Mouse (Mus musculus) splenic B cell, adult 2 months (primary cell): ENCODE data around the gene Add3.

ENCODE experiments used
- DNase-seq: peaks from one replicate; pipeline ENCODE4 v3.0.0-alpha.2; 2011; ENCODE audit warnings: low read depth, low spot score
- H3K27me3 ChIP-seq: 2 replicates; pipeline ENCODE4 v1.6.1; 2012; ENCODE audit warnings: mild to moderate bottlenecking, low read length, moderate library complexity, mixed read lengths; ENCODE audit not compliant: control insufficient read depth, poor library complexity, insufficient read depth, severe bottlenecking
- H3K36me3 ChIP-seq: 2 replicates; pipeline ENCODE4 v1.6.1; 2012; ENCODE audit warnings: mild to moderate bottlenecking, low read length, moderate library complexity, mixed read lengths; ENCODE audit not compliant: control insufficient read depth, poor library complexity, insufficient read depth, severe bottlenecking

Gene Add3

GRCm38 (mm10) chr19:53248023-53248494, 107.8 kb downstream of the Add3 start:
- Histone ChIP-seq H3K27me3 (no peaks in the 10 kb centered on the region), H3K36me3 (peaks cover 23% of the 10 kb centered on the region)

GRCm38 (mm10) chr19:53251015-53251414, 110.8 kb downstream of the Add3 start:
- H3K36me3 ChIP-seq = peaks cover 8% of the 10 kb centered on the region
- no peaks in the 10 kb centered on the region for H3K27me3 ChIP-seq
- DNase-seq = no peak

More at GRCm38 (mm10) chr19:53248023-53248494, 107.8 kb downstream of the Add3 start:
- peak; percentile 73 for DNase-seq

GRCm38 (mm10) chr19:53251656-53252055, 111.4 kb downstream of the Add3 start:
- no peaks in the 10 kb centered on the region for H3K27me3 ChIP-seq
- no peak for DNase-seq
- H3K36me3 ChIP-seq = peaks cover 8% of the 10 kb centered on the region

GRCm38 (mm10) chr19:53252111-53253028, 112.1 kb downstream of the Add3 start:
- H3K27me3 ChIP-seq = no peaks in the 10 kb centered on the region
- DNase-seq = no peak

GRCm38 (mm10) chr19:53256361-53256760, 116.1 kb downstream of the Add3 start:
- DNase-seq = no peak
- no peaks in the 10 kb centered on the region for H3K36me3 ChIP-seq
- no peaks in the 10 kb centered on the region for H3K27me3 ChIP-seq

More at GRCm38 (mm10) chr19:53252111-53253028, 112.1 kb downstream of the Add3 start:
- peaks cover 8% of the 10 kb centered on the region for H3K36me3 ChIP-seq

GRCm38 (mm10) chr19:53256991-53257594, 116.8 kb downstream of the Add3 start:
- no peaks in the 10 kb centered on the region for H3K36me3 ChIP-seq
- no peak for DNase-seq

GRCm38 (mm10) chr19:53257631-53258560, 117.7 kb downstream of the Add3 start:
- DNase-seq = no peak
- Histone ChIP-seq H3K27me3 (no peaks in the 10 kb centered on the region), H3K36me3 (no peaks in the 10 kb centered on the region)

More at GRCm38 (mm10) chr19:53256991-53257594, 116.8 kb downstream of the Add3 start:
- no peaks in the 10 kb centered on the region for H3K27me3 ChIP-seq

- Histone ChIP-seq H3K36me3 (no peaks in the 10 kb centered on the region), H3K27me3 (no peaks in the 10 kb centered on the region)
- no peak for DNase-seq
These were observed 118.7 kb downstream of the Add3 start for GRCm38 (mm10) chr19:53258740-53259506.

- no peak for DNase-seq
- H3K36me3 ChIP-seq = no peaks in the 10 kb centered on the region
- H3K27me3 ChIP-seq = no peaks in the 10 kb centered on the region
These were observed 119.3 kb downstream of the Add3 start for GRCm38 (mm10) chr19:53259541-53259940.

GRCm38 (mm10) chr19:53260261-53260660, 120.0 kb downstream of the Add3 start:
- H3K36me3 ChIP-seq = no peaks in the 10 kb centered on the region
- H3K27me3 ChIP-seq = no peaks in the 10 kb centered on the region; the same call in 1 of the 2 replicates
- no peak for DNase-seq

- no peak for DNase-seq
- H3K27me3 ChIP-seq = no peaks in the 10 kb centered on the region; the same call in 1 of the 2 replicates
These were observed 120.6 kb downstream of the Add3 start for GRCm38 (mm10) chr19:53260828-53261227.

GRCm38 (mm10) chr19:53262061-53262460, 121.8 kb downstream of the Add3 start:
- Histone ChIP-seq H3K36me3 (no peaks in the 10 kb centered on the region), H3K27me3 (no peaks in the 10 kb centered on the region; the same call in 1 of the 2 replicates)
- no peak for DNase-seq

More at GRCm38 (mm10) chr19:53260828-53261227, 120.6 kb downstream of the Add3 start:
- H3K36me3 ChIP-seq = no peaks in the 10 kb centered on the region

- no peaks in the 10 kb centered on the region for H3K36me3 ChIP-seq
- DNase-seq = no peak
- no peaks in the 10 kb centered on the region; the same call in 1 of the 2 replicates for H3K27me3 ChIP-seq
These were observed 123.9 kb downstream of the Add3 start for GRCm38 (mm10) chr19:53263859-53264733.
